Mouse (Mus musculus): ENCODE data around the gene Pip4p1.
"Not testable (repeated sequence)": the region's sequence is repeated elsewhere in the genome, so short reads cannot be mapped to it uniquely, and the experiment has no call there.

GRCm38 (mm10) chr14:50958289-50958995, 27.8 kb upstream of the Pip4p1 start:
- TF ChIP-seq EP300, CTCF (IDR thresholded peaks at IDR 0.05): not testable (repeated sequence)

All from lung, postnatal 0 days (tissue).